Comparison of ENCODE assay signal across 15 mouse cellular contexts in genomic region chr19:37496759-37497158, GRCm38 (mm10). TPM values are rescaled to one million over a fixed set of nuclear protein-coding genes. Genes with fewer than 3 reads are reported as not detected.
A peak's percentile ranks its signal among the peaks of the same experiment; 100 is the strongest.
DNase-seq lines count a peak whose midpoint lies in the region; ATAC-seq and TF ChIP-seq lines count a peak whose summit lies in the region.
"Had no signal": no experiment of that assay in that cellular context is flagged by ENCODE, and none has a peak within 500 bp of the region (broad histone marks: within the 10 kb centered on the region; RNA-seq: fewer than 3 reads in every experiment).

No protein-coding gene starts in this region.

- WGBS in liver, postnatal 0 days (ENCODE audit: insufficient replicate concordance), result 90% methylated on average over 8 of the region's 8 CpGs
- 88% methylated on average over 8 of the region's 8 CpGs for WGBS in liver, embryonic 11.5 days
- 85% methylated on average over 8 of the region's 8 CpGs for WGBS in small intestine, adult 2 months

- intact Hi-C loops in heart, postnatal 36 days (cut with DNase I), result no loop called here

- no peak overlapping the region for H3K27ac ChIP-seq in liver, postnatal 0 days (ENCODE audit: low read depth)
- H3K27ac ChIP-seq in liver, embryonic 11.5 days (ENCODE audit: low read depth, low read length), result no peak overlapping the region
- H3K27ac ChIP-seq in small intestine, adult 2 months (ENCODE audit: insufficient read depth, low read depth, low read length), result no peak overlapping the region
- H3K27ac ChIP-seq: embryonic facial prominence, embryonic 13.5 days; hindbrain, embryonic 12.5 days had no signal

- no peaks in the 10 kb centered on the region for H3K27me3 ChIP-seq in liver, postnatal 0 days (ENCODE audit: insufficient read depth, low read length)
- no peaks in the 10 kb centered on the region for H3K27me3 ChIP-seq in liver, embryonic 11.5 days (replicated peaks; ENCODE audit: control insufficient read depth, insufficient read depth, low read length)
- peaks cover 4% of the 10 kb centered on the region; the same call in 1 of the 2 replicates for H3K27me3 ChIP-seq in small intestine, adult 2 months (ENCODE audit: control insufficient read depth, insufficient read depth, low read length)
- H3K27me3 ChIP-seq: embryonic facial prominence, embryonic 13.5 days; hindbrain, embryonic 12.5 days had no signal

- no peaks in the 10 kb centered on the region for H3K9me3 ChIP-seq in liver, postnatal 0 days (ENCODE audit: low read length)
- peaks cover 3% of the 10 kb centered on the region; the same call in 1 of the 2 replicates for H3K9me3 ChIP-seq in liver, embryonic 11.5 days (ENCODE audit: control insufficient read depth, low read length)
- H3K9me3 ChIP-seq: embryonic facial prominence, embryonic 13.5 days; hindbrain, embryonic 12.5 days had no signal

- peak; percentile 56 for DNase-seq in heart, adult 11 months
- no peak for DNase-seq in heart, postnatal 36 days
- DNase-seq in liver, postnatal 0 days, result no peak
- no peak for DNase-seq in liver, embryonic 11.5 days (ENCODE audit: low spot score)
- DNase-seq in ES-CJ7 (ENCODE audit: low read depth, low spot score), result peak; percentile 63
- DNase-seq in cerebellum, adult 9-10 months, result no peak
- no peak for DNase-seq in adrenal gland, adult 8-10 months
- DNase-seq: cerebellum, adult 11 months; kidney, adult 11 months; kidney, postnatal 25 days; spleen, adult 18-20 months had no signal

- H3K9ac ChIP-seq in liver, postnatal 0 days (replicated peaks), result no peak overlapping the region
- H3K9ac ChIP-seq in liver, embryonic 11.5 days (ENCODE audit: low read depth, low read length), result no peak overlapping the region
- H3K9ac ChIP-seq: embryonic facial prominence, embryonic 13.5 days; hindbrain, embryonic 12.5 days had no signal

- no peaks in the 10 kb centered on the region for H3K36me3 ChIP-seq in liver, postnatal 0 days (replicated peaks; ENCODE audit: insufficient read depth, low read length)
- H3K36me3 ChIP-seq in liver, embryonic 11.5 days (ENCODE audit: control insufficient read depth, insufficient read depth, low read length), result no peaks in the 10 kb centered on the region
- no peaks in the 10 kb centered on the region for H3K36me3 ChIP-seq in small intestine, adult 2 months (ENCODE audit: control insufficient read depth, insufficient read depth, low read length)
- H3K36me3 ChIP-seq: embryonic facial prominence, embryonic 13.5 days; hindbrain, embryonic 12.5 days had no signal

- H3K4me1 ChIP-seq in liver, postnatal 0 days (ENCODE audit: insufficient read depth), result peaks cover 34% of the 10 kb centered on the region
- peaks cover 27% of the 10 kb centered on the region for H3K4me1 ChIP-seq in liver, embryonic 11.5 days (replicated peaks; ENCODE audit: control insufficient read depth, insufficient read depth, low read length)
- no peaks in the 10 kb centered on the region for H3K4me1 ChIP-seq in small intestine, adult 2 months (ENCODE audit: control insufficient read depth, insufficient read depth, insufficient read length, low read length)

- ATAC-seq in liver, postnatal 0 days, result no peak
- ATAC-seq in liver, embryonic 11.5 days (replicated peaks; ENCODE audit: low FRiP score), result no peak

- no peak overlapping the region for H3K4me3 ChIP-seq in liver, postnatal 0 days (ENCODE audit: low read depth, low read length)
- no peak overlapping the region for H3K4me3 ChIP-seq in liver, embryonic 11.5 days (ENCODE audit: low read depth, low read length)
- no peak overlapping the region for H3K4me3 ChIP-seq in small intestine, adult 2 months (ENCODE audit: low read depth, low read length)
- H3K4me3 ChIP-seq: embryonic facial prominence, embryonic 13.5 days; hindbrain, embryonic 12.5 days; myocyte had no signal

- TF ChIP-seq EP300 in liver, postnatal 0 days (IDR thresholded peaks at IDR 0.05; ENCODE audit: low read depth), result no peak

- no peak overlapping the region for H3K4me2 ChIP-seq in liver, postnatal 0 days (ENCODE audit: low read depth, low read length)
- no peak overlapping the region for H3K4me2 ChIP-seq in liver, embryonic 11.5 days
- H3K4me2 ChIP-seq: embryonic facial prominence, embryonic 13.5 days; hindbrain, embryonic 12.5 days had no signal

- no peak for TF ChIP-seq POLR2A in small intestine, adult 2 months (IDR thresholded peaks at IDR 0.05; ENCODE audit: low read depth, low read length)

- peak; percentile 40 for TF ChIP-seq CTCF in liver, postnatal 0 days (IDR thresholded peaks at IDR 0.05; ENCODE audit: low read depth)
- 0 out of 2 replicates have a peak, but pooled peaks have one; percentile 12 for TF ChIP-seq CTCF in small intestine, adult 2 months (IDR thresholded peaks at IDR 0.05; ENCODE audit: extremely low read depth, insufficient read length, insufficient replicate concordance, low read depth, low read length)

RNA-seq across cellular contexts. Expression of gene Exoc6, which starts 53.5 kb away (rescaled TPM):
- 10 to 100 TPM; 32.6 to 32.9 TPM for total RNA-seq in heart, postnatal 36 days (2021)
- polyA plus RNA-seq in liver, postnatal 0 days (2015; fragmentation: Nextera tagmentation; extraction: Ambion mirVana), result 15.2 and 18.9 TPM in 2 replicates
- polyA plus RNA-seq in liver, embryonic 11.5 days (2014; fragmentation: Nextera tagmentation; extraction: Ambion mirVana), result 53.3 and 62.0 TPM in 2 replicates
- polyA plus RNA-seq in small intestine, adult 2 months (2012; rRNA removed), result 2.3 and 5.3 TPM in 2 replicates
- total RNA-seq in adrenal gland, adult 8-10 months (2022), result 10 to 100 TPM; 18.7 to 26.7 (median 22.0) TPM

Comparison
In these comparisons a context has a peak if more than half of its experiments do, and no peak if none do; other contexts are left out.
1. DNase-seq: peak in heart, adult 11 months (single experiment) and ES-CJ7 (single experiment); none in heart, postnatal 36 days (0 of 2), liver, postnatal 0 days (single experiment), liver, embryonic 11.5 days (single experiment), cerebellum, adult 9-10 months (single experiment) and adrenal gland, adult 8-10 months (single experiment).